8 mouse cellular contexts compared by ENCODE assay signal in genomic region chr8:120407701-120408240, GRCm38 (mm10).
DNase-seq lines count a peak whose midpoint lies in the region; ATAC-seq lines count a peak whose summit lies in the region.

No protein-coding gene starts in this region.

- ATAC-seq in CD4-positive, CD25-positive, alpha-beta regulatory T cell, adult 4 months = no peak

- DNase-seq in CD4-positive, CD25-positive, alpha-beta regulatory T cell, adult 2 months (ENCODE audit: low read depth, low spot score) = peak; percentile 38
- peak; percentile 51 for DNase-seq in cerebellum, adult 9-11 months
- DNase-seq in heart, adult 18-20 months = peak; percentile 57 to 59
- peak; percentile 55 for DNase-seq in kidney, adult 18-20 months
- peak; percentile 86 for DNase-seq in lung, postnatal 10 days
- DNase-seq in spleen, adult 18-20 months = peak; percentile 26 to 45
- DNase-seq in frontal cortex, postnatal 36 days (ENCODE audit: low spot score in 2 of 2) = no peak

Comparison
In these comparisons a context has a peak if more than half of its experiments do, and no peak if none do; other contexts are left out.
1. DNase-seq: peak in CD4-positive, CD25-positive, alpha-beta regulatory T cell, adult 2 months (single experiment), cerebellum, adult 9-11 months (single experiment), heart, adult 18-20 months (2 of 2), kidney, adult 18-20 months (single experiment), lung, postnatal 10 days (single experiment) and spleen, adult 18-20 months (2 of 2); none in frontal cortex, postnatal 36 days (0 of 2).